Mouse (Mus musculus): ENCODE measurements around the gene Jag1.
A peak's percentile ranks its signal among the peaks of the same experiment; 100 is the strongest.

Gene Jag1

GRCm38 (mm10) chr2:137116025-137116674 lies at the start of gene Jag1:
TSS of gene Jag1 (minus strand) at chr2:137116644.
- DNase-seq (ENCODE audit: extremely low spot score, low read depth, low spot score): no peak

- DNase-seq (ENCODE audit: extremely low spot score, low read depth, low spot score): no peak
These were observed 39.6 kb upstream of the Jag1 start for GRCm38 (mm10) chr2:137156018-137156417.

DNA sequence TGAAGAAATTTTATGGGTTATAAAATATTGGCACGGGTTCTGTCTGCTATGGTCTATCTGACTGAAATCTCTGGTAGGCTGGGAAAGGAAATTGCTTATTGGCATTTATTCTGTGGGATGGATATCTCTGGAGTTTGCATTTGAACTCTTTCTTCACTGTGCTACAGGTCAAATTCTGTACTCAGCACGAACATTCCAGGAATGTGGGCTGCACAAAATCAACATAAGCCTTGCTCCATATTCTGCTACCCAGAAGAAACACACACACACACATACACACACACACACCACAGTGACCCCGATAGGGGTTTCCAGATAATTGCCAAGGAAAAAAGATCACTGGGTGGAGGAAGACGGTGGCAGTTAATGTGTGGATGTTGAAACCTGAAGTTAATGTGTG lies 37.4 kb upstream of the Jag1 start:
- no peak for DNase-seq (ENCODE audit: extremely low spot score, low read depth, low spot score)

DNA sequence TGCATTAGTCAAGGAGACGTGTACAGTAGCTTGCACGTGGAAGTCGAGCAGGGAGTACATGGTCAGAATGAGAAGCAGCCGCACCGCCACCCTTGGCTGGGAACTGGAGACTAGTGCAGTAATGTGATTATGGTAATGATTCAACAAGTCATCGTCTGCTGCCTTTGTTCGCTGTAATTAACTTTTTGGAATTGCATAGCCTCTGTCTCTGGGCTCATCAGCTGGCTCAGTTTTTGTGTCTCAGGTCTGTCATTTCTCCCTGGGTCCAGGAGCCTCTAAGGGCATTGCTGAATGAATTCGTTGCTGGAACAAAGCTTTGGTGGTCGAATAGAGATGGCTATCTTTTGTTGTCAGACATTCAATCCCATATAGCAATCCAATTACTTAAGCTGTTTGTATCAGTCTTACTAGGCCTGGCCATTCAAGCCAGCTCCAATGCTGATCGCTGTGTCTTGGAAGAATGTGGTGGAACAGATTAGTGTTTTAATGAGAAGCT lies 36.8 kb upstream of the Jag1 start:
- DNase-seq (ENCODE audit: extremely low spot score, low read depth, low spot score): no peak

DNA sequence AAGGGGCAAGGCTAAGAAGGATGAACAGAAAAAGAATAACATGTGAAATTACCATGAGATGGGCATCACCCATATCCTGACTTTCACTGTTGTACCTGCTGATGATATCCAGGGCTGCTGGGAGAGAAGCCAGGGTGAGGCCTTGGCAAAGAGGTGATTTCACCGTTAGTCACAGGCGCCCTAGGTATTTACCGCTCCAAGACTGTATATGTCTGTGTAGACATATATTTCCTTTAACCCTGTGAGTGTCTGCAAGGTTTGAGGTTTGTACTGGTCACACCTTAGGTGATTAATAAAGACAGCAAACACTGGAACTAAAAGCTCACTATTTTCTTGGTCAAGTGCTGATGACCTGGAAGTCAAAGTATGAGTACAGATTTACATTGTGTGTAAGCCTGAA lies 34.5 kb upstream of the Jag1 start:
- no peak for DNase-seq (ENCODE audit: extremely low spot score, low read depth, low spot score)

GRCm38 (mm10) chr2:137146938-137147666 lies 30.7 kb upstream of the Jag1 start:
- DNase-seq (ENCODE audit: extremely low spot score, low read depth, low spot score): no peak

- DNase-seq (ENCODE audit: extremely low spot score, low read depth, low spot score): no peak
These were observed 21.6 kb upstream of the Jag1 start for GRCm38 (mm10) chr2:137138063-137138462.

GRCm38 (mm10) chr2:137134035-137134434 lies 17.6 kb upstream of the Jag1 start:
- DNase-seq (ENCODE audit: extremely low spot score, low read depth, low spot score): no peak

- no peak for DNase-seq (ENCODE audit: extremely low spot score, low read depth, low spot score)
These were observed 8.4 kb upstream of the Jag1 start for GRCm38 (mm10) chr2:137124861-137125260.

DNA sequence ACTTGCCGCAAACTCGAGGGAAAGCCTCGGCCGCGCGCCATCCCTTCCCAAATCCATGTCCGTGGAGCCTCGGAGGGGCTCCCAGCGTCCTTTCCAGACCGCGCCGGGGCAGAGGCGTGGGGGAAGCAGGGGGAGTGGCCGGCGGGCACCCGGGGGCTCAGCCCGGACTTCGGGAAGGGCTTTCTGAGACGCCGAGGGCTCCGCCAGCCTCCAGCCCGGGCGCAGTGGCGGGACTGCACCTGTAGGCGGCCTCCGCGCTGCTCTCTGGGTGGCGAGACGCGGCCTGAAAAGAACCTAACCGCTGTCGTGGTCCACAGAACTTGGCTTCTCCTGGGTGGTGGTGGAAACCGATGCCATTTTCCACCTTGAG lies 862 bp upstream of the Jag1 start:
- DNase-seq (ENCODE audit: extremely low spot score, low read depth, low spot score): no peak

DNA sequence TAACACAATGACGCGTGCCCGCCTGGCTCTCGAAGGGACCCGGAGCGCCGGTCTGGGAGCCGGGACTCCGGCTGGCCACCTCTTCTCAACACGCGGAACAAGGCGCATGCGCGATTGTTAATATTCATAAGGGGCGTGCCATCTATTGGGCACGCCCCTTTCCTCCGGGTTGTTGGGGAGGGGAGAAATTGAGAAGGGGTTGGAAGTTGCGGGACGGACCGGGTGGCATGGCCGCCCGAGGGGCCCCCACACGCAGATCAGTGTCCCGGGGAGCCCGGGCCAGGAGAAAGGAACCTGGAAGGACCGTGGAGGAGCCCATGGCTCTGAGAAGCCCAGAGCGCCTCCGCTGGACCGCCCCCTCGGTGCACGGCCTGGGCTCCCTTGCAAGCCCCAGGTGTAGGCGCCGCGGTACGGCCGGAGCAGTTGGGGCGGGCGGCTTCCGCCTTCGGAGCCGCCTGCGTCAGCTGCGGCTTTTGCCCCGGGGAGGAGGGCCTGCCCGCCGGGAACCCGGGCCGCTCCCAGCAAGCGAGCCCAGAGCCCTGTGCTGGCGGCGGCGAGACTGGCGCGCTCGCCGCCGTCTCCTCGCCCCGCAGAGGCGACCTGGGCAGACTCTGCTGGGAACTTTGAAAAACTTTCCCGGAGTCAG lies 354 bp upstream of the Jag1 start:
- DNase-seq (ENCODE audit: extremely low spot score, low read depth, low spot score): peak; percentile 97

DNA sequence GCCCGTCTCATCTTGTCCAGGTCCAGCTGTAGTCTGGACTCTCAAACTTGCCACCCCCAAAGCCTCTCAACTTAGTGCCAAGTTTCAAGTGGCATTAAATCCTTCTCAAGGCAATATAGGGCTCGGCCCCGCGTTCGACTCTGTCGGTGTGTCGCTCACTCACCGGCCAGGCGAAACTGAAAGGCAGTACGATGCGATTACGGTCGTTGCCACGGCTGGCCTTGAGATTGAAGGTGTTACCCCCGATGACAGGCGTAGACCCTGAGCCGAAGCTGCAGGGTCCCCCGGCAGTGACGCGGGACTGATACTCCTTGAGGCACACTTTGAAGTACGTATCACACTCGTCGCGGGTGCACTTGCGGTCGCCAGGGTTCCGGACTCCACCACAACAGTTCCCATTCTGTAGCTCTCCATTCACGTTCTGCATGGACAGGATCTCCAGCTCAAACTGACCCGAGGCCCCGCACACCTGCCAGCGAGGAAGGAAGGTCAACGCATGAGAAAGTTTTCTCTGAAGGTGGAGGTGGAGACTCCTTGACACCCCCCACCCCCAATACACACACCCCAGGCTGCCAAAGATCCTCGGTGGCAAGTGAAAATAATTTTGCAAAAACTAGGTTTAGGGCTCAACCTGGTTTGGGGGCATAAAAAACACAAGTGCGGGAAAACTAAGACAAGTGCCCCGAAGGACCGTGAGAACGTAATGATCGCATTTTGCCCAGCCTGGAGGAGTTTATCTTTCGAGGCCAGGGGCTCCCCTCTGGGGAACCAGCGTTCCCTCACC lies 1.0 kb downstream of the Jag1 start:
- no peak for DNase-seq (ENCODE audit: extremely low spot score, low read depth, low spot score)

GRCm38 (mm10) chr2:137114248-137115096 lies 2.0 kb downstream of the Jag1 start:
- no peak for DNase-seq (ENCODE audit: extremely low spot score, low read depth, low spot score)

GRCm38 (mm10) chr2:137113288-137114061 lies 3.0 kb downstream of the Jag1 start:
- no peak for DNase-seq (ENCODE audit: extremely low spot score, low read depth, low spot score)

- no peak for DNase-seq (ENCODE audit: extremely low spot score, low read depth, low spot score)
These were observed 6.1 kb downstream of the Jag1 start for GRCm38 (mm10) chr2:137110214-137110898.

- no peak for DNase-seq (ENCODE audit: extremely low spot score, low read depth, low spot score)
These were observed 6.9 kb downstream of the Jag1 start for GRCm38 (mm10) chr2:137109321-137110213.

- DNase-seq (ENCODE audit: extremely low spot score, low read depth, low spot score): no peak
These were observed 8.5 kb downstream of the Jag1 start for GRCm38 (mm10) chr2:137107946-137108345.

GRCm38 (mm10) chr2:137107203-137107602 lies 9.2 kb downstream of the Jag1 start:
- no peak for DNase-seq (ENCODE audit: extremely low spot score, low read depth, low spot score)
